Mouse (Mus musculus) hindbrain, embryonic 13.5 days (tissue): Measurements from ENCODE around the gene Rasgrp2. TPM values are rescaled to one million over a fixed set of nuclear protein-coding genes. Genes with fewer than 3 reads are reported as not detected.

Experiments
- ATAC-seq: fragments of 200-750 bp; cut with Nextera tagmentation; 2 replicates; pipeline ENCODE4 v1.8.0; 2017; ENCODE audit warnings: moderate TSS enrichment; ENCODE audit not compliant: low FRiP score
- H3K27ac ChIP-seq: fragments of 300-500 bp; sonication (generic); 2 replicates; pipeline ENCODE4 v1.5.1; 2015; ENCODE audit warnings: inconsistent platforms, mild to moderate bottlenecking, moderate library complexity
- H3K27me3 ChIP-seq: fragments of 300-500 bp; sonication (generic); 2 replicates; pipeline ENCODE4 v1.6.1; 2015; ENCODE audit warnings: mild to moderate bottlenecking, inconsistent platforms
- H3K36me3 ChIP-seq: fragments of 300-500 bp; sonication (generic); 2 replicates; pipeline ENCODE4 v1.6.1; 2015; ENCODE audit warnings: mild to moderate bottlenecking, inconsistent platforms
- H3K4me1 ChIP-seq: fragments of 300-500 bp; sonication (generic); replicated peaks from 2 replicates; pipeline ENCODE4 v1.6.1; 2015; ENCODE audit warnings: inconsistent platforms
- H3K4me2 ChIP-seq: fragments of 300-500 bp; sonication (generic); 2 replicates; pipeline ENCODE4 v1.6.1; 2015; ENCODE audit warnings: inconsistent platforms, mild to moderate bottlenecking, moderate library complexity
- H3K4me3 ChIP-seq: fragments of 300-500 bp; sonication (generic); 2 replicates; pipeline ENCODE4 v1.5.1; 2015; ENCODE audit warnings: mild to moderate bottlenecking, inconsistent platforms
- H3K9ac ChIP-seq: fragments of 300-500 bp; sonication (generic); 2 replicates; pipeline ENCODE4 v1.6.1; 2015; ENCODE audit warnings: mild to moderate bottlenecking, inconsistent platforms
- H3K9me3 ChIP-seq: fragments of 300-500 bp; sonication (generic); 2 replicates; pipeline ENCODE4 v1.6.1; 2016; ENCODE audit warnings: inconsistent platforms
- WGBS: fragments of 180-500 bp; shearing (Covaris S2); methylation state at CpG from one replicate; pipeline ENCODE4 v1.1.7; 2015; 5-methylcytosine and 5-hydroxymethylcytosine counted together
- polyA plus RNA-seq: library from polyadenylated mRNA; unstranded; fragments of >200 nt; fragmentation: Nextera tagmentation; extraction: Ambion mirVana; gene quantifications from 2 replicates; pipeline ENCODE4 v1.2.1, GENCODE M21; 2015

Rasgrp2 gene
- polyA plus RNA-seq, 1 experiment from 2014 or later: 42.0 TPM

DNA sequence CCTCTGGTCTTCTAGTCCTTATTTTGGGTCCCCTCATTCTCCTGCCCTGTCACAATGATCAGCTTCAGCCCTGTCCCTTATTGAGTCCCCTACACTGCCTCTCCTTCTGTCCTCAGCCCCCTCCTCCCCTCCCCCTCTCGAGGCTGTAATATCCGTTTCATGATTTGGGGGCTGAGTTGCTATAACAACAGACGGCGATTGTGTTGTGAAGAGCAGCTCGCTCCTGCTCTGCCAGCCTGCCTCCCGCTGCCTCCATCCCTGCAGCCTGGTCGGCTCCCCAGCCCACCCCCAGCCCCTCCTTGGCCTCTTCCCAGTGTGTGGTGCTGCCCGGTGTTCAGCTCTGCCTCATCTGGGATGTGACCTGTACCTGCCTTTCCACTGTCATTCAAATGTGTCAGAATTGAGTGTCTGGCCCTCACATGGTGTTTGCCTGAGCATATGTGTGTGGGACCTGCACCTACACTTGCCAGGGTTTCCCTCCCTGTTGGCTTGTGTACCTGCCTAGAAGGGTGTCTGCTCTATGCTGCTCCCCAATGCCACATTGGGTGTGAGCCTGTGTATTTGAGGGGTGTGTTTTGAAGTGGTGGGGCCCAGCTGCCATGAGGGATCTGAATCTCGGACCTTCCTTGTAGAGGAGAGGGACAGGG is 17.1 kb downstream of the Rasgrp2 start:
- peak; percentile 22 for ATAC-seq
- Histone ChIP-seq H3K4me1 (peaks cover 60% of the 10 kb centered on the region), H3K4me2 (peak overlapping the region; percentile 27), H3K27ac (peak overlapping the region; percentile 97), H3K9ac (peak overlapping the region; percentile 90), H3K36me3 (no peaks in the 10 kb centered on the region), H3K27me3 (peaks cover 8% of the 10 kb centered on the region; the same call in 1 of the 2 replicates), H3K9me3 (no peaks in the 10 kb centered on the region), H3K4me3 (no peak overlapping the region)
- 4% methylated on average over 9 of the region's 9 CpGs for WGBS

DNA sequence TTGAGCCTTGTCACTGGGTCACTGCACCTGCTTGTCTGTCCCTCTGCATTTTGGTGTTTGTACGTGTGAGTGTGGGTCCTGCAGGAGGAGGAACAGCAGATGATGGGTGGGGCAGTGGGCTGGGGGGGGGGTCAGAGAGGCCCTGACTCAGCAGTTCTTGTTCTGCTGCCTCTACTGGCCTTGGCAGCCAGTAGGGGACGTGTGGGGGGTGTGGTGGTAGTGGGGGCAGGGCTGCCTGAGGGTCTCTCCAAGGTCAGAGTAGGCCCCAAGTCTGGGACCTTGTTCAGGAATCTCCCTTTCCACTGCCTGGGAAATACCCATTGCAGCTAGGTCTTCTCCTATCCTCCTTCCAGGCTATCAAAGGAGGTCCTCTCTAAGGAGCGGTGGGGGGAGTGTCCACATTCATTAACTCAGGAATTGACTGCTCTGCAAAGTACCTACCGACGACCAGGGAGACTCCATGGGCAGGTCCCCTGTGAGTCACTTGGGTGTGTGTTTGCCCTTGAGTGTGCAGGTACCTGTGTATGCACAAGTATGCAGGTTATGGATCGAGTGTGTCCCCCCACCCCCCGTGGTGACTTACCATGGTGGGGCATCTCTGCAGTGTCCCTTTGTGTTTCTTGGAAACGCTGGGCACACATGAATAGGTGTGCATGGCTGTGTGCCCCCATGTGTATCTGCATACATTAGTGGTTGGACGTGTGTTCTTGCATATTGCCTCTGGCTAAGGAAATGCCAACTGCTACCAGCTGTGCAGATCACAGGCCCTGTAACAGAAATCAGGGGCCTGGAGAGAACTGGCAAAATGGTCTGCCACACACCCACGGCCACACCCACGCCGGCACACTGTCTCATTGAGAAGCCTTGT is 18.0 kb downstream of the Rasgrp2 start:
- H3K9ac ChIP-seq: peak overlapping the region; percentile 90
- H3K27me3 ChIP-seq: peaks cover 10% of the 10 kb centered on the region; the same call in 1 of the 2 replicates
- no peak overlapping the region for H3K4me3 ChIP-seq
- H3K9me3 ChIP-seq: no peaks in the 10 kb centered on the region
- H3K4me1 ChIP-seq: peaks cover 69% of the 10 kb centered on the region
- H3K4me2 ChIP-seq: peak overlapping the region; percentile 83
- ATAC-seq: no peak
- peak overlapping the region; percentile 97 for H3K27ac ChIP-seq
- no peaks in the 10 kb centered on the region for H3K36me3 ChIP-seq
- 46% methylated on average over 12 of the region's 12 CpGs for WGBS

DNA sequence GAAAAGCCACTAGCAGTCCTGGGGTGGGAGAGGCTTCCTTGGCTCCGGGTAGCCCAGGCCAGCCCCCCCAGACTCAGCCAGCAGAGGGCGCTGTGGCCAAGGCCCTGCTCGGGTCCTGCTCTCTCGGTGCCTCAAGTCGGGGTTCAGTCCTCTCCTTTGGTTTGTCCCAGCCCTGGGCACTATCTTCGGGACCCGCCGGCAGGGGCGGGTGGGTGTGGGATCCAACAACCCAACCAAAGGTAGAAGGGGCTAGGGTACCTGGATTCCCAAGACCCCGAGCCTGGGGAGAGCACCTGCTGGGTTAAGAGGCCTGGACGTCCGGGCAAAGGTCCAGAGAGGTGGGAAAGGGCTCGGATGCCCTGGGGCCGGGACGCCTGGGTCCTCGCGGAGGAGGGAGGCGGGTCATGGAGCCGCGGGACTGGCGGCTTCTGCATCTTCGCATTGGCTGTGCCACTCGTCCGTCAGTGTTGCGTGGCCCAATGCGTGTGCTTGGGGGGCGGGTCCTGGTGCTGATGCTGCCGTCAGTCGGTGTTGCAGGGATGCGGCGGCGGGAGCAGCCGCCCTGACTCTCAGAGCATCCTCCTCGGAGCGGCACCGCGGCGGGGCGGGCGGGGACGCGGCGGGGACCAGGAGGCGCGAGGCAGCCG is 19.2 kb downstream of the Rasgrp2 start, which contains the start of gene Nrxn2:
Gene Nrxn2, plus strand, starts transcription at position 499 of the 647 bp plus-strand sequence.
- H3K27me3 ChIP-seq: peaks cover 16% of the 10 kb centered on the region; the same call in 1 of the 2 replicates
- peak within 1 kb of the TSS; percentile 97 for H3K27ac ChIP-seq
- ATAC-seq: peak; percentile 92
- H3K9ac ChIP-seq: peak within 1 kb of the TSS; percentile 90
- peak within 1 kb of the TSS; percentile 61 for H3K4me3 ChIP-seq
- 0% methylated on average over 43 of the region's 46 CpGs for WGBS
- peak within 1 kb of the TSS; percentile 83 for H3K4me2 ChIP-seq
- peaks cover 81% of the 10 kb centered on the region for H3K4me1 ChIP-seq
- no peaks in the 10 kb centered on the region for H3K9me3 ChIP-seq
- H3K36me3 ChIP-seq: no peaks in the 10 kb centered on the region

- ATAC-seq: 0 out of 2 replicates have a peak, but pooled peaks have one; percentile 4
Observed at GRCm38 (mm10) chr19:6418984-6419692, 20.0 kb downstream of the Rasgrp2 start.

DNA sequence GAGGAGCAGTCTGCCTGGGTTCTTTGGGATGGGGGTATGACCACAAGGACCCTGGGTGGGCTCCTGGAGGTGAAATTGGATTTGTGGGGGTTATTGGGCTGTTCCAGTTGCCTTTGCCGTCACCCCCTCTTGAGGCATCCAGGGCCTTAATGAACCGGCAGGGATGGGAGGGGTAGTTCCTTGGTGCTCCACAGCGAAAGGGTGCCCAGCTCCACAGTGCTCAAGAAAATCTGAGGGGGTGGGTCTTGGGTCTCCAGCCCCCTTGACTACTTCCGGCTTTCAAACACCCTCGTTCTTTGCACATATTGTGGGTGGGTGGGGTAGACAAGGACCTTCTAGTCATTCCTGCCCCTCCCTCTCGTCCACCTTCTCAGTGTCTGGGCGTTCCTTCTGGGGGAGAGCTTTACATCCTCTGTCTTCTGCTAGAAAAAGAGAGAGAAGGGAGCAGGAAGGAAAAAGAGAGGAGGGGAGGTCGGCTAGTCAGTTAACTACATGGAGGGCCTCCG is 20.7 kb downstream of the Rasgrp2 start:
- Histone ChIP-seq H3K27me3 (peaks cover 17% of the 10 kb centered on the region; the same call in 1 of the 2 replicates), H3K27ac (peak overlapping the region; percentile 97), H3K9ac (peak overlapping the region; percentile 90), H3K4me2 (peak overlapping the region; percentile 83), H3K9me3 (no peaks in the 10 kb centered on the region), H3K4me1 (peaks cover 90% of the 10 kb centered on the region), H3K36me3 (no peaks in the 10 kb centered on the region), H3K4me3 (peak overlapping the region; percentile 61)
- whole genome bisulfite sequencing: 47% methylated on average over 9 of the region's 9 CpGs
- no peak for ATAC-seq

More at GRCm38 (mm10) chr19:6418984-6419692, 20.0 kb downstream of the Rasgrp2 start:
- peak overlapping the region; percentile 97 for H3K27ac ChIP-seq
- H3K36me3 ChIP-seq: no peaks in the 10 kb centered on the region
- H3K4me3 ChIP-seq: peak overlapping the region; percentile 61
- peak overlapping the region; percentile 90 for H3K9ac ChIP-seq
- H3K4me2 ChIP-seq: peak overlapping the region; percentile 83
- WGBS: 3% methylated on average over 19 of the region's 23 CpGs
- H3K27me3 ChIP-seq: peaks cover 17% of the 10 kb centered on the region; the same call in 1 of the 2 replicates
- no peaks in the 10 kb centered on the region for H3K9me3 ChIP-seq
- peaks cover 89% of the 10 kb centered on the region for H3K4me1 ChIP-seq

- Histone ChIP-seq H3K27ac (peak overlapping the region; percentile 97), H3K27me3 (peaks cover 18% of the 10 kb centered on the region; the same call in 1 of the 2 replicates), H3K4me1 (peaks cover 90% of the 10 kb centered on the region), H3K9me3 (no peaks in the 10 kb centered on the region), H3K36me3 (no peaks in the 10 kb centered on the region), H3K9ac (peak overlapping the region; percentile 90), H3K4me2 (peak overlapping the region; percentile 83), H3K4me3 (peak overlapping the region; percentile 61)
- ATAC-seq: no peak
- 50% methylated on average over 19 of the region's 19 CpGs for WGBS
Observed at GRCm38 (mm10) chr19:6420481-6421210, 21.5 kb downstream of the Rasgrp2 start.

- ATAC-seq: no peak
- H3K27ac ChIP-seq: no peak overlapping the region
- peak overlapping the region; percentile 61 for H3K4me3 ChIP-seq
- H3K9ac ChIP-seq: peak overlapping the region; percentile 90
- no peaks in the 10 kb centered on the region for H3K36me3 ChIP-seq
- H3K27me3 ChIP-seq: peaks cover 22% of the 10 kb centered on the region; the same call in 1 of the 2 replicates
- WGBS: 73% methylated on average over 9 of the region's 9 CpGs
- no peaks in the 10 kb centered on the region for H3K9me3 ChIP-seq
- H3K4me1 ChIP-seq: peaks cover 90% of the 10 kb centered on the region
- peak overlapping the region; percentile 83 for H3K4me2 ChIP-seq
Observed at GRCm38 (mm10) chr19:6421211-6421590, 22.1 kb downstream of the Rasgrp2 start.

GRCm38 (mm10) chr19:6422014-6422413 is 22.9 kb downstream of the Rasgrp2 start:
- 77% methylated on average over 7 of the region's 7 CpGs for WGBS
- no peak for ATAC-seq
- no peaks in the 10 kb centered on the region for H3K36me3 ChIP-seq
- peaks cover 90% of the 10 kb centered on the region for H3K4me1 ChIP-seq
- H3K4me2 ChIP-seq: peak overlapping the region; percentile 0; the same call in 1 of the 2 replicates
- H3K4me3 ChIP-seq: no peak overlapping the region
- H3K9ac ChIP-seq: peak overlapping the region; percentile 35; the same call in 1 of the 2 replicates
- no peak overlapping the region for H3K27ac ChIP-seq
- H3K27me3 ChIP-seq: peaks cover 29% of the 10 kb centered on the region
- no peaks in the 10 kb centered on the region for H3K9me3 ChIP-seq

DNA sequence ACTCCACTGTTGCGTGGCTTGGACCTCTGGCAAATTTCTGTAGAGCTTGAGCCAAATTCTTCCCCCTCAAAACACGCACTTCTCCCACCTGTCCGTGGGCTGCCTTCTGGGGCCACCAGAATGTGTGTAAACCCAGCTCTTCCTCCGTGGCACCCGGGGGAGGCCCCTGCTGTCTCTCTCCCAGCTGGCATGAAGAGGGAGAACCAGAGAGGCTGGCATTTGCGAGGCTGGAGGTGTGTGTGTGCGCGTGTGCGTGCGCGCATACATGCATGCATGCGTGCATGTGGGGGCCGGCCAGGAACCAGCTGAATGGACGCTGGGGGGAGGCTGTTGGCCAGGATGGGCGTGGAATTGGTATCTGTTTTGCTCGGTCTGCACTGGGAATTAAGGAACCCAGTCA is 24.1 kb downstream of the Rasgrp2 start:
- H3K36me3 ChIP-seq: peaks cover 5% of the 10 kb centered on the region
- no peak overlapping the region for H3K4me3 ChIP-seq
- H3K27me3 ChIP-seq: peaks cover 41% of the 10 kb centered on the region
- no peak overlapping the region for H3K9ac ChIP-seq
- no peak overlapping the region for H3K4me2 ChIP-seq
- H3K4me1 ChIP-seq: peaks cover 90% of the 10 kb centered on the region
- no peak overlapping the region for H3K27ac ChIP-seq
- no peak for ATAC-seq
- WGBS: 87% methylated on average over 16 of the region's 16 CpGs
- no peaks in the 10 kb centered on the region for H3K9me3 ChIP-seq

- Histone ChIP-seq H3K36me3 (peaks cover 10% of the 10 kb centered on the region), H3K4me2 (0 out of 2 replicates have a peak overlapping the region, but pooled peaks have one; percentile 8), H3K4me1 (peaks cover 100% of the 10 kb centered on the region), H3K4me3 (no peak overlapping the region), H3K9me3 (no peaks in the 10 kb centered on the region), H3K27me3 (peaks cover 52% of the 10 kb centered on the region), H3K27ac (peak overlapping the region; percentile 76), H3K9ac (peak overlapping the region; percentile 29; the same call in 1 of the 2 replicates)
- ATAC-seq: no peak
- 51% methylated on average over 8 of the region's 8 CpGs for whole genome bisulfite sequencing
Observed at GRCm38 (mm10) chr19:6424137-6424881, 25.2 kb downstream of the Rasgrp2 start.
